Mouse (Mus musculus) right cerebral cortex, postnatal 36 days (tissue): Measurements from ENCODE around the gene Olfr514.
"Not testable (repeated sequence)": the region's sequence is repeated elsewhere in the genome, so short reads cannot be mapped to it uniquely, and the experiment has no call there.

Experiments
- DNase-seq, 2 experiments: peaks; one replicate each; pipeline ENCODE4 v3.0.0; 2022; ENCODE audit warnings: low spot score in 2 of 2, mixed read lengths in 1 of 2

Olfr514 gene

DNA sequence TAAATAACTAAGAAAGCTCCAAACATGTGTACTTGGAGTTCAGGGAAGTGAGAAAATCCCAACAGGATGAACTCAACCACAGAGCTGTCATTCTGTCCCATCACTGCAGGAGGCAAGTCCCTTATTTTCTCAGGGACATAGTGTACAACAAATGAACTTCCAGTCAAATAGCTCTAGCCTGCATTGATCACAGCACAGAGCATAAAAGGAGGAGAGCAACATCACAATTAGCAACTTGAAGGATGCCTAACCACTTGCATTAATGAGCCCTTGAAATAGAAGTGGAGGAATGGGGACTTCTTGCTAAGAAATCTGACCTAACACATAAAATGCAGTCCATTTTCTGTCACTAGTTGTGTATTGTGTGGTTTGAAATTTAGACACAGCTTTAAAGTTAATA, at the start of gene Olfr514:
Gene Olfr514 (minus strand): TSS at position 101 of the 400 bp plus-strand sequence.
- DNase-seq: no peak

DNA sequence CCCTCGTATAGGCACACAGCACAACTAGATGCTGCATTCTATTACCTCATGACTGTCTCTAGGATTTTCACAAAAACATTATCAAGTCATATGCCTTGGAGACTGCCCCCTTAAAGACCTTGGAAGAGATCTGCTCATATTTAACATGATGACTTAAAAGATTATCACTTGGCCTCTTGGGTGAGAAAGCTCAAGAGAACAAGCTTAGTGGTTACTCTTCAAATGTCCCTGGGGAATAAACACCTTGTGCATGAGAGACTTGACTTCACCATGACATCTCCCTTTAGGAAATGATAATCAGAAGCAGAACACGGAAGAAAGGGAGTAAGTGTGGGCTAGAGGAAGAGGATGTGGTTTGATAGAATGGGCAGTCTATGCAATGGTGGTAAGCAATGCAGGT, 46.5 kb upstream of the Olfr514 start, which contains the start of gene Olfr517:
Gene Olfr517 (minus strand): TSS at position 101 of the 400 bp plus-strand sequence.
- DNase-seq: no peak

DNA sequence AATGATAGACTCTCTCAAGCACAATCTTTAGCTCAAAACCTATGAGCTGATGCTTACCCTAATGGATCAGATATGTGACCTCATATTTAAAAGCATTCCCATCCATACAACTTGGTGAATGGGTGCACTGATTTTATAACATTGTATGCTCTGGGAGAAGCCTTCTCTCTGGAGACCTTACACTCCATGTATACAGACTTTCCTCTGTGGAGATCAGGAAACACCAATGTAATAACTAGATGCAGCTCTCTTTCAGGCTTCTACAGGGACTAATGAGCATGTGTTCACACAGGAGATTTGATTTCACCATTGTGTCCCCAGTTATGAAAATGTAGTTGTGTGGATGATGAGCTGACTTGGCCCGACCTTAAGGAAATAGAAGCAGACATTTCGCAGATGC, 24.6 kb upstream of the Olfr514 start, which contains the start of gene Olfr516:
Gene Olfr516 (minus strand): TSS at position 101 of the 400 bp plus-strand sequence.
- no peak for DNase-seq

DNA sequence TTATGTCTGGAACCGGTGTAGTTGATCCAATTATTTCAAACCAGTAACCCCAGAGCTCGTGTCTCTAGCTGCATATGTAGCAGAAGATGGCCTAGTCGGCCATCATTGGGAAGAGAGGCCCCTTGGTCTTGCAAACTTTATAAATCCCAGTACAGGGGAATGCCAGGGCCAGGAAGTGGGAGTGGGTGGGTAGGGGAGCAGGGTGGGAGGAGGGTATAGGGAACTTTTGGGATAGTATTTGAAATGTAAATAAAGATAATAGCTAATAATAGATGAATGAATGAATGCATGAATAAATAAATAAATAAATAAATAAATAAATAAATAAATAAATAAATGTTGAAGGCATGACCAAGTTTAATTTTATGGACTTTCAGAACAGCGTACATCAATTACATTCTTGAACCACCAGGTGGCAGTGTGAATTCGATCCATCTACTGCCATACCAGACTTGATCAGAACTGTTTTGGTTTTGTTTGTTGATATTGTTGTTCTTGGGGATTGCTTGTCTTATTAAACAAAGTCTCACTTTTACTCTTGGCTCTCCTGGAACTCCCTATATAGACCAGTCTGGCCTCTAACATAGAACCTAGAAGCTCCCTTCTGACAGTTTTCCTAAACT, 11.1 kb downstream of the Olfr514 start:
- DNase-seq: not testable (repeated sequence)

DNA sequence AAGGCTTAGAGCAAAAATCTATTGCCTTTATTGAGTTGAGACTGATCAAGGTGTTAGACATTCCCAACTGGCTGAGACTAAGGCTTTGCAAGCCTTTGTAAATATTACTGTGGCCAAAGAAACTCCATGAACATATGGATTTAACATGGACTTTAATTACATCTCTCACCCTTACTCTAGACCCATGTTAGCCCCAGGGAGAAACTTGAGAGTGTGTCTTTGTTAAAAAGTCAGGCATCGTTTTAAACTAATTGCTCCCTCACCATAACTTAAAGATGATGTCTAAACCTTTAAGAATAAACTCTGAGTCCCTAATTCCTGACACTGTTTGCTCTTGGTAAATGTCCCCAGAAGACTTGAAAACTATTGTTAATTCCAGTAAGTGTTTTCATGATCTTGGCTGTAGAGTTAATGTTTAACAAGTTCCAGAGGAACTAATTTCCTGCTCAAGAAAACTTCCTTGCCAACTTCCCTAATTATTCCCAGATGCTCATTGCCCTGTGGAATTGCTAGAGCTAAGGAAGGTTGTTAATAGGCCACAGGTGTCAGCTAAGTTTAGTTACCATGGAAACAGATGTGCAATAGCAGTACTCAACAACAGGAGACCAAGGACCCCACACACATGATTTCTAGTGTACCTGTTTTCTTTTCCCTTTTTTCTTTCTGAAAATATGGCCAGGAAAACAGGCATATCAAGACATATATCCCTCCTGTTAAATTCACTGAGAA, 28.4 kb downstream of the Olfr514 start:
- no peak for DNase-seq
